Mouse (Mus musculus): ENCODE results near the gene Hba-a2. TPM values are rescaled to one million over a fixed set of nuclear protein-coding genes. Genes with fewer than 3 reads are reported as not detected.

The Hba-a2 gene
- polyA plus RNA-seq, 2 experiments: 9,478 to 14,532 TPM

DNA sequence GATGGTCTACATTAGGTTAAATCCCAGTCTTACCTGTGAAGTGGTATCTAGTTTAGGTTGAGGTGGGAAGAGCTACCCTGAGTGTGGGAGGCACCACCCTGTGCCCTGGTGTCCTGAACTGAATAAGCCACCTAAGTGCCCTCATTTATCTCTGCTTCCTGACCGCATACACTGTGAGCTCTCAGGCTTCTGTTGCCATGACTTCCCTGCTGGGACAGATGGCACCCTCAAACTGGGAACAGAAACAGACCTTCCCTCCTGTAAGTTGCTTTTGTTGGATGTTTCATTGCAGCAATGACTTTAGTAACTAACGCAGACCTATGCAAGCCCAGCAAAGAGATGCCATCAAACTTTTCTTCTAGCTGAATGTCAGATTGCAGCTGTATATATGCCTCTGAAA lies 36.9 kb downstream of the Hba-a2 start:
- DNase-seq (ENCODE audit: low spot score): no peak
- H3K9ac ChIP-seq (ENCODE audit: low read depth, low read length, severe bottlenecking): no peak overlapping the region
- no peaks in the 10 kb centered on the region for H3K36me3 ChIP-seq (ENCODE audit: control insufficient read depth, insufficient read depth, low read length)
- no peaks in the 10 kb centered on the region for H3K4me1 ChIP-seq (ENCODE audit: control insufficient read depth, insufficient read depth, low read length)
- no peaks in the 10 kb centered on the region for H3K27me3 ChIP-seq (ENCODE audit: control insufficient read depth, insufficient read depth, low read length)
- 86% methylated on average over 2 of the region's 2 CpGs for WGBS
- no peak overlapping the region for H3K4me3 ChIP-seq (replicated peaks; ENCODE audit: low read length)
- no peaks in the 10 kb centered on the region for H3K9me3 ChIP-seq (ENCODE audit: control insufficient read depth, low read length)
- no peak overlapping the region for H3K4me2 ChIP-seq (replicated peaks; ENCODE audit: low read depth, low read length, severe bottlenecking)
- H3K27ac ChIP-seq (replicated peaks; ENCODE audit: low read depth, low read length): no peak overlapping the region
- no peak for ATAC-seq (ENCODE audit: low FRiP score, low read depth)
- no peak for TF ChIP-seq POLR2A (IDR thresholded peaks at IDR 0.05; ENCODE audit: borderline replicate concordance, extremely low read depth, insufficient read depth, insufficient read length)

DNA sequence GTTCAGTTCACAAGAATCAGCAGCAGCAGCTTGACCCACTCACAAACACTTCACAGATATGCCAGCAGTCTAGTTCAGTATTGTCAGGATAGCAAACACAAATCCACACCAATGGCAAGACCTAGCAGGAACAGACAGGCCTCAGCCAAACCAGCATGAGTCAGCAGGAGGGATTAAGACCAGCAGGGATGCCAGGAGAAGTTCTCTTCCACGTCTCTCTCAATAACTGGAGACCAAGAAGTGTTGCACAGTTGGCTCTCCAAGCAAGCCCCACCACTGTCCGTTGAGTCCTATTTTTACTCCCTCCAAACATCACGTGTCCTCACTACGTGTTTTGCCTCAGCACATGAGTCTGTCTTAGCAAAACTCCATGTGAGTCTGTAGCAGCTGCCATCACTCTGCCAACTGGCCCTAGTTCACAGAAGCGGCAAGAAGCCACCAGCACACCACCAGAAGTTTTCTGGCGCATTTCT lies 40.2 kb downstream of the Hba-a2 start:
- H3K27ac ChIP-seq (replicated peaks; ENCODE audit: low read depth, low read length): no peak overlapping the region
- no peak for TF ChIP-seq POLR2A (IDR thresholded peaks at IDR 0.05; ENCODE audit: borderline replicate concordance, extremely low read depth, insufficient read depth, insufficient read length)
- no peak overlapping the region for H3K4me2 ChIP-seq (replicated peaks; ENCODE audit: low read depth, low read length, severe bottlenecking)
- H3K9ac ChIP-seq (ENCODE audit: low read depth, low read length, severe bottlenecking): no peak overlapping the region
- ATAC-seq (ENCODE audit: low FRiP score, low read depth) (no peak), DNase-seq (ENCODE audit: low spot score) (no peak)
- no peaks in the 10 kb centered on the region for H3K4me1 ChIP-seq (ENCODE audit: control insufficient read depth, insufficient read depth, low read length)
- H3K4me3 ChIP-seq (replicated peaks; ENCODE audit: low read length): no peak overlapping the region
- H3K27me3 ChIP-seq (ENCODE audit: control insufficient read depth, insufficient read depth, low read length): no peaks in the 10 kb centered on the region
- WGBS: 84% methylated on average over 6 of the region's 6 CpGs
- H3K9me3 ChIP-seq (ENCODE audit: control insufficient read depth, low read length): no peaks in the 10 kb centered on the region
- H3K36me3 ChIP-seq (ENCODE audit: control insufficient read depth, insufficient read depth, low read length): no peaks in the 10 kb centered on the region

DNA sequence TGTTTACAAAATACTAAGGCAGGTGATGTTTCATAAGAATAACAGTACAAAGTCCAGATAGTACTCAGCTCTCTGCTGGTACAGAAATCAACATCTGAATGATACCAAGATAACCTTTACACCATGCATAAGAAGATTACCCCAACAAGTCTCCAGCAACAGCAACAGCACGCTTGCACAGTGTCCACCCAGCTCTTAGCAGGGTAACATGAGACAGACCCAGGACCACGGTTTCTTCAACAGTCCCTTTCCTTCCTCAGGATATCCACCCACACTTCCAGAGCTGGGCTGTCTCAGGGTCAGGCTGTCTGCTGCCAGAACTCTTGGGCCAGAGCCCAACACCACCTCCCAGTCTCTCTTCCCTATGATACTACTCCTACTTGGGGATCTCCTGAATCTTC lies 42.8 kb downstream of the Hba-a2 start:
- TF ChIP-seq POLR2A (IDR thresholded peaks at IDR 0.05; ENCODE audit: borderline replicate concordance, extremely low read depth, insufficient read depth, insufficient read length): no peak
- Histone ChIP-seq H3K4me3 (replicated peaks; ENCODE audit: low read length) (no peak overlapping the region), H3K36me3 (ENCODE audit: control insufficient read depth, insufficient read depth, low read length) (no peaks in the 10 kb centered on the region), H3K9ac (ENCODE audit: low read depth, low read length, severe bottlenecking) (no peak overlapping the region), H3K9me3 (ENCODE audit: control insufficient read depth, low read length) (no peaks in the 10 kb centered on the region), H3K4me2 (replicated peaks; ENCODE audit: low read depth, low read length, severe bottlenecking) (no peak overlapping the region), H3K27ac (replicated peaks; ENCODE audit: low read depth, low read length) (no peak overlapping the region), H3K27me3 (ENCODE audit: control insufficient read depth, insufficient read depth, low read length) (no peaks in the 10 kb centered on the region), H3K4me1 (ENCODE audit: control insufficient read depth, insufficient read depth, low read length) (no peaks in the 10 kb centered on the region)
- DNase-seq (ENCODE audit: low spot score) (no peak), ATAC-seq (ENCODE audit: low FRiP score, low read depth) (no peak)
- 72% methylated on average over 2 of the region's 2 CpGs for WGBS

DNA sequence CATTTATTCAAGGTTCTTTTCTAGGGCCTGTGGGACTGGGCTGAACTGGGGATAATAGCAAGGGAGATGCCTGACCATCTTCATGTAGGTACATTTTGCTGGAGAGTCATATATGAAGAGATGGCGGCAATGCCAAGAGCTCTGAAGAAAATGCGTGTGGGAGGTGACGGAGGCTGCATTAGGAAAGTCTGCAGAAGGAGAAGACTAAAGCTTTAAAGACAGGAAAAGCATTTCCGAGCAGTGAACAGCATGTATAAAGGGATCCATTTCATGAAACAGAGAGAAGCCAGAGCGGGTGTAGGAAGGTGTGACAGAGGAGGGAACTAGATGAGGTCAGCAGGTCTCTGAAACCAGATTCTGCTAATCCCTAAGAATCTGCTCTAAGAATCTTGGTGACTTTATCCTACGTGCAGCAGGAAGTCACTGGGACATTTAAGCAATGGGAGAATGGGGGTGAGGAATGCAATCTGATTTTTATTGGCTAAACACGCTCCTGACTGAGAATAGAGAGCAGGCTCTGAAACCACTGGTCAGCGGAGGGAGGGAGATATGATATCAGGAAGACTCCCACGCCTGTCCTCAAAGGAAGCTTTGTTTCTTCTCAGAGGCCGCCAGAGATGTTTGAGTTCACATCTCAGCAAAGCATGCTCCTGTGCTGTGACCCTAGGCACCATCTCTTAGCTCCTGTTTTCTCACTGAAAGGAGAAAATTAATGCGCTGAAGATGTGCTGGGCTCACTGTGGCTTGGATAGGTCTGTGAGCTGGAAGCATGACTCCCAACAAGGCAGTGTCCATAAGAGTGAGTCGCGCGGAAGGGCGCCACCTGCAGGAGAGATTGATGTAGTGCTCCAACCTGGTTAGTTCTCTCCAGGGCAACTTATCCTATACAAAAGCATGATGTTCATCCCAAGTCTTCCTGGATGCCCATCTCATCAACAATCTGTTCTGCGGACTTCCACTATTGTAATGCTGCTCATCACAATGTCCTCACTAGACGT lies 44.5 kb downstream of the Hba-a2 start:
- WGBS: 36% methylated on average over 17 of the region's 17 CpGs
- H3K27ac ChIP-seq (replicated peaks; ENCODE audit: low read depth, low read length): no peak overlapping the region
- H3K4me3 ChIP-seq (replicated peaks; ENCODE audit: low read length): no peak overlapping the region
- no peak for TF ChIP-seq POLR2A (IDR thresholded peaks at IDR 0.05; ENCODE audit: borderline replicate concordance, extremely low read depth, insufficient read depth, insufficient read length)
- H3K27me3 ChIP-seq (ENCODE audit: control insufficient read depth, insufficient read depth, low read length): no peaks in the 10 kb centered on the region
- H3K9ac ChIP-seq (ENCODE audit: low read depth, low read length, severe bottlenecking): no peak overlapping the region
- H3K36me3 ChIP-seq (ENCODE audit: control insufficient read depth, insufficient read depth, low read length): no peaks in the 10 kb centered on the region
- no peak overlapping the region for H3K4me2 ChIP-seq (replicated peaks; ENCODE audit: low read depth, low read length, severe bottlenecking)
- no peaks in the 10 kb centered on the region for H3K4me1 ChIP-seq (ENCODE audit: control insufficient read depth, insufficient read depth, low read length)
- ATAC-seq (ENCODE audit: low FRiP score, low read depth) (peak; percentile 47; the same call in 1 of the 2 replicates), DNase-seq (ENCODE audit: low spot score) (peak; percentile 77)
- H3K9me3 ChIP-seq (ENCODE audit: control insufficient read depth, low read length): no peaks in the 10 kb centered on the region

DNA sequence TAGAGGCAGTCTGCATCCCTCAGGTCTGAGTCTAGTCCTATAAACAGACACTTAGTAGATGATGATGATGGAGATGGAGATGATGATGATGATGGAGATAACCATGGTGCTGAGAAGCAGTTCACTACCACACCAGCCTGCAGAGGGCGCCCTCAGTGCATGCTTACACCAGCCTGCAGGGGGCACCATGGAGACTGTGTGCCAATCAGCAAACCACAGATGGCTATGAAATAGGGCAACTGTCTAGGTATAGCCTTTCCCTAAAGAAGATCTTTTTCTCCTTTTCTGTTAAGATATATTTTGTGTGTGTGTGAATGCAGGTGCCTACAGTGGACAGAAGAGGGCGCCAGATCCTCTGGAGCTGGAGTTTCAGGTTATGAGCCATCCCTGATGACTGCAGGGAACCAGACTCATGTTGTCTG lies 46.5 kb downstream of the Hba-a2 start:
- Histone ChIP-seq H3K4me2 (replicated peaks; ENCODE audit: low read depth, low read length, severe bottlenecking) (no peak overlapping the region), H3K9ac (ENCODE audit: low read depth, low read length, severe bottlenecking) (no peak overlapping the region), H3K36me3 (ENCODE audit: control insufficient read depth, insufficient read depth, low read length) (no peaks in the 10 kb centered on the region), H3K9me3 (ENCODE audit: control insufficient read depth, low read length) (no peaks in the 10 kb centered on the region), H3K27me3 (ENCODE audit: control insufficient read depth, insufficient read depth, low read length) (no peaks in the 10 kb centered on the region), H3K4me1 (ENCODE audit: control insufficient read depth, insufficient read depth, low read length) (peaks cover 6% of the 10 kb centered on the region), H3K27ac (replicated peaks; ENCODE audit: low read depth, low read length) (no peak overlapping the region), H3K4me3 (replicated peaks; ENCODE audit: low read length) (no peak overlapping the region)
- 14% methylated on average over 2 of the region's 2 CpGs for WGBS
- peak; percentile 28 for DNase-seq (ENCODE audit: low spot score)
- no peak for TF ChIP-seq POLR2A (IDR thresholded peaks at IDR 0.05; ENCODE audit: borderline replicate concordance, extremely low read depth, insufficient read depth, insufficient read length)
- no peak for ATAC-seq (ENCODE audit: low FRiP score, low read depth)
